13 mouse cellular contexts compared by ENCODE assay signal in genomic region chr16:92412888-92413287, GRCm38 (mm10). TPM values are rescaled to one million over a fixed set of nuclear protein-coding genes. Genes with fewer than 3 reads are reported as not detected.
DNase-seq lines count a peak whose midpoint lies in the region; ATAC-seq lines count a peak whose summit lies in the region.
"Had no signal": no experiment of that assay in that cellular context is flagged by ENCODE, and none has a peak within 500 bp of the region (broad histone marks: within the 10 kb centered on the region; RNA-seq: fewer than 3 reads in every experiment).

No protein-coding gene starts in this region.

- no peaks in the 10 kb centered on the region for H3K27me3 ChIP-seq in kidney, embryonic 15.5 days
- H3K27me3 ChIP-seq in embryonic facial prominence, embryonic 11.5 days (ENCODE audit: control insufficient read depth, insufficient read depth, low read length): no peaks in the 10 kb centered on the region
- H3K27me3 ChIP-seq in limb, embryonic 12.5 days: no peaks in the 10 kb centered on the region

- H3K4me1 ChIP-seq in kidney, embryonic 15.5 days: peaks cover 42% of the 10 kb centered on the region
- no peaks in the 10 kb centered on the region for H3K4me1 ChIP-seq in embryonic facial prominence, embryonic 11.5 days (ENCODE audit: control insufficient read depth, insufficient read depth, low read length)
- peaks cover 36% of the 10 kb centered on the region for H3K4me1 ChIP-seq in limb, embryonic 12.5 days (replicated peaks)

- peak; percentile 28 for DNase-seq in embryo, embryonic 11 days
- no peak for DNase-seq in embryo, embryonic 10.5 days (ENCODE audit: low spot score)
- DNase-seq in kidney, adult 8-10 months: no peak
- DNase-seq in embryonic facial prominence, embryonic 11.5 days (ENCODE audit: low spot score): no peak
- no peak for DNase-seq in Muller cell, postnatal 12 days (ENCODE audit: inconsistent ontology term)
- DNase-seq: adrenal gland, adult 8-10 months; cerebellum, adult 18-20 months had no signal

- H3K36me3 ChIP-seq in kidney, embryonic 15.5 days: no peaks in the 10 kb centered on the region
- H3K36me3 ChIP-seq in embryonic facial prominence, embryonic 11.5 days (replicated peaks; ENCODE audit: control insufficient read depth, insufficient read depth, low read depth, low read length): no peaks in the 10 kb centered on the region
- H3K36me3 ChIP-seq in limb, embryonic 12.5 days: peaks cover 4% of the 10 kb centered on the region; the same call in 1 of the 2 replicates

- no peaks in the 10 kb centered on the region for H3K9me3 ChIP-seq in kidney, embryonic 15.5 days (replicated peaks)
- H3K9me3 ChIP-seq in embryonic facial prominence, embryonic 11.5 days (replicated peaks; ENCODE audit: control insufficient read depth, low read length): no peaks in the 10 kb centered on the region
- H3K9me3 ChIP-seq in limb, embryonic 12.5 days: no peaks in the 10 kb centered on the region
- H3K9me3 ChIP-seq: G1E had no signal

- no peak overlapping the region for H3K9ac ChIP-seq in kidney, embryonic 15.5 days
- H3K9ac ChIP-seq in embryonic facial prominence, embryonic 11.5 days (replicated peaks; ENCODE audit: low read length): no peak overlapping the region
- H3K9ac ChIP-seq in limb, embryonic 12.5 days (replicated peaks): no peak overlapping the region

- no peak overlapping the region for H3K4me2 ChIP-seq in kidney, embryonic 15.5 days
- no peak overlapping the region for H3K4me2 ChIP-seq in embryonic facial prominence, embryonic 11.5 days (ENCODE audit: low read depth, low read length)
- no peak overlapping the region for H3K4me2 ChIP-seq in limb, embryonic 12.5 days

- no peak overlapping the region for H3K4me3 ChIP-seq in kidney, embryonic 15.5 days (replicated peaks)
- no peak overlapping the region for H3K4me3 ChIP-seq in embryonic facial prominence, embryonic 11.5 days (ENCODE audit: low read depth, low read length)
- H3K4me3 ChIP-seq in limb, embryonic 12.5 days (replicated peaks): no peak overlapping the region

- ATAC-seq in kidney, embryonic 15.5 days (replicated peaks; ENCODE audit: low FRiP score): 0 out of 2 replicates have a peak, but pooled peaks have one; percentile 22
- ATAC-seq in embryonic facial prominence, embryonic 11.5 days (replicated peaks; ENCODE audit: insufficient number of reproducible peaks, low FRiP score, low TSS enrichment, low read depth): 0 out of 2 replicates have a peak, but pooled peaks have one; percentile 32
- ATAC-seq in limb, embryonic 12.5 days (ENCODE audit: insufficient number of reproducible peaks, insufficient read depth, low FRiP score, low TSS enrichment, low read depth): no peak
- no peak for ATAC-seq in megakaryocyte progenitor cell, adult 5-6 weeks (replicated peaks; ENCODE audit: poor library complexity)
- ATAC-seq: inflammation-experienced regulatory T-cells, adult 6 months had no signal

- H3K27ac ChIP-seq in kidney, embryonic 15.5 days: peak overlapping the region; percentile 42; the same call in 1 of the 2 replicates
- 0 out of 2 replicates have a peak overlapping the region, but pooled peaks have one; percentile 13 for H3K27ac ChIP-seq in embryonic facial prominence, embryonic 11.5 days (replicated peaks; ENCODE audit: low read depth, low read length)
- H3K27ac ChIP-seq in limb, embryonic 12.5 days: peak overlapping the region; percentile 23

- WGBS in kidney, embryonic 15.5 days: 31% methylated on average over 7 of the region's 7 CpGs
- 26% methylated on average over 7 of the region's 7 CpGs for WGBS in embryonic facial prominence, embryonic 11.5 days
- 34% methylated on average over 7 of the region's 7 CpGs for WGBS in limb, embryonic 12.5 days

RNA-seq across cellular contexts. Expression of gene Kcne1, which starts 53.6 kb away (rescaled TPM):
- 1.8 and 2.0 TPM in 2 replicates for polyA plus RNA-seq in kidney, embryonic 15.5 days (2015; fragmentation: Nextera tagmentation; extraction: Ambion mirVana)
- 0.34 and 0.35 TPM in 2 replicates for polyA plus RNA-seq in embryonic facial prominence, embryonic 11.5 days (2014; fragmentation: Nextera tagmentation; extraction: Ambion mirVana)
- 0.13 TPM in 1 of 2 replicates, not detected in the other for polyA plus RNA-seq in limb, embryonic 12.5 days (2016; fragmentation: Nextera tagmentation; extraction: Ambion mirVana)
- not detected in 2 replicates for total RNA-seq in megakaryocyte progenitor cell, adult 5-6 weeks (2015)
- not detected in 2 replicates for total RNA-seq in megakaryocyte progenitor cell, adult 5-6 weeks (2017)
- total RNA-seq: adrenal gland, adult 8-10 months; left cerebral cortex, adult 18-20 months had no signal
- polyA plus RNA-seq: G1E; inflammation-experienced regulatory T-cells, adult 6 months had no signal

RNA-seq across cellular contexts. Expression of gene Rcan1, which starts 57.8 kb away (rescaled TPM):
- polyA plus RNA-seq in kidney, embryonic 15.5 days (2015; fragmentation: Nextera tagmentation; extraction: Ambion mirVana): 26.5 and 27.0 TPM in 2 replicates
- 36.6 and 42.0 TPM in 2 replicates for polyA plus RNA-seq in embryonic facial prominence, embryonic 11.5 days (2014; fragmentation: Nextera tagmentation; extraction: Ambion mirVana)
- polyA plus RNA-seq in limb, embryonic 12.5 days (2016; fragmentation: Nextera tagmentation; extraction: Ambion mirVana): 32.3 and 32.6 TPM in 2 replicates
- total RNA-seq in megakaryocyte progenitor cell, adult 5-6 weeks (2015): 6.9 and 7.8 TPM in 2 replicates
- 8.4 and 8.6 TPM in 2 replicates for total RNA-seq in megakaryocyte progenitor cell, adult 5-6 weeks (2017)

Comparison
In these comparisons a context has a peak if more than half of its experiments do, and no peak if none do; other contexts are left out.
1. ATAC-seq: peak in kidney, embryonic 15.5 days (single experiment) and embryonic facial prominence, embryonic 11.5 days (single experiment); none in limb, embryonic 12.5 days (single experiment) and megakaryocyte progenitor cell, adult 5-6 weeks (single experiment).
2. Peak in every context shown above with its lines, with median percentiles within 50 percentile points of each other: H3K27ac ChIP-seq.